Mouse (Mus musculus) midbrain, embryonic 15.5 days (tissue): ENCODE measurements at regions not wholly inside any gene's neighbourhood (a gene's known extent, or its start where the extent isn't known, plus 50 kb on each side); places are given as distances from the start of the nearest gene placed in this dataset.

Experiments used
- ATAC-seq: fragments of 200-750 bp; cut with Nextera tagmentation; replicated peaks from 2 replicates; pipeline ENCODE4 v1.8.0; 2017; ENCODE audit warnings: moderate TSS enrichment
- H3K27ac ChIP-seq: fragments of 300-500 bp; sonication (generic); 2 replicates; pipeline ENCODE4 v1.5.1; 2015; ENCODE audit warnings: mild to moderate bottlenecking, inconsistent platforms
- H3K27me3 ChIP-seq: fragments of 300-500 bp; sonication (generic); replicated peaks from 2 replicates; pipeline ENCODE4 v1.6.1; 2015; ENCODE audit warnings: inconsistent platforms
- H3K36me3 ChIP-seq: fragments of 300-500 bp; sonication (generic); replicated peaks from 2 replicates; pipeline ENCODE4 v1.6.1; 2015; ENCODE audit warnings: inconsistent platforms
- H3K4me1 ChIP-seq: fragments of 300-500 bp; sonication (generic); 2 replicates; pipeline ENCODE4 v1.6.1; 2015; ENCODE audit warnings: inconsistent platforms
- H3K4me2 ChIP-seq: fragments of 300-500 bp; sonication (generic); 2 replicates; pipeline ENCODE4 v1.6.1; 2015; ENCODE audit warnings: inconsistent platforms, mild to moderate bottlenecking, moderate library complexity
- H3K4me3 ChIP-seq: fragments of 300-500 bp; sonication (generic); 2 replicates; pipeline ENCODE4 v1.5.1; 2015; ENCODE audit warnings: mild to moderate bottlenecking, inconsistent platforms
- H3K9ac ChIP-seq: fragments of 300-500 bp; sonication (generic); 2 replicates; pipeline ENCODE4 v1.6.1; 2015; ENCODE audit warnings: mild to moderate bottlenecking, inconsistent platforms
- H3K9me3 ChIP-seq: fragments of 300-500 bp; sonication (generic); 2 replicates; pipeline ENCODE4 v1.6.1; 2016; ENCODE audit warnings: inconsistent platforms
- WGBS: fragments of 180-500 bp; shearing (Covaris S2); methylation state at CpG from one replicate; pipeline ENCODE4 v1.1.7; 2015; ENCODE audit warnings: mixed read lengths; 5-methylcytosine and 5-hydroxymethylcytosine counted together

DNA sequence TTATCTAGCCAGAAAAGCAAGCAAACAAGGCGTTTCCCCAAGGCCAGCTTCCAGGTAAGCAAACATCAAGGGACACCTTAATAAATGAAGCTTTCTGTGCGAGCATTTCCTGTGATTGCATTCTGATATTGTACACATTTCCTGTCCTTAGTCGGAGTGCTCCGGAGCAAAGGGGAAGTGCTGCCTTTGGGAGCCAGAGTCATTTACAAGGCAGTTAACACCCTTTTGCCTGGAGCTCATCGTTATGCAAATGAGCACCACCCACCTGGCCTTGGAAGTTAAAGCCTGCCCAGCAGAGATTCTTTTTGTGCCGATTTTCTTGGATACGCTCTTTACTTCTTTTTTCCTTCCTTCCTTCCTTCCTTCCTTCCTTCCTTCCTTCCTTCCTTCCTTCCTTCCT, 147.0 kb downstream of the Bcl2l11 start:
- no peak overlapping the region for H3K27ac ChIP-seq
- H3K4me3 ChIP-seq: no peak overlapping the region
- H3K27me3 ChIP-seq: no peaks in the 10 kb centered on the region
- no peak for ATAC-seq
- no peak overlapping the region for H3K9ac ChIP-seq
- no peaks in the 10 kb centered on the region for H3K36me3 ChIP-seq
- H3K9me3 ChIP-seq: no peaks in the 10 kb centered on the region
- peaks cover 8% of the 10 kb centered on the region for H3K4me1 ChIP-seq
- H3K4me2 ChIP-seq: no peak overlapping the region
- 27% methylated on average over 7 of the region's 7 CpGs for WGBS

DNA sequence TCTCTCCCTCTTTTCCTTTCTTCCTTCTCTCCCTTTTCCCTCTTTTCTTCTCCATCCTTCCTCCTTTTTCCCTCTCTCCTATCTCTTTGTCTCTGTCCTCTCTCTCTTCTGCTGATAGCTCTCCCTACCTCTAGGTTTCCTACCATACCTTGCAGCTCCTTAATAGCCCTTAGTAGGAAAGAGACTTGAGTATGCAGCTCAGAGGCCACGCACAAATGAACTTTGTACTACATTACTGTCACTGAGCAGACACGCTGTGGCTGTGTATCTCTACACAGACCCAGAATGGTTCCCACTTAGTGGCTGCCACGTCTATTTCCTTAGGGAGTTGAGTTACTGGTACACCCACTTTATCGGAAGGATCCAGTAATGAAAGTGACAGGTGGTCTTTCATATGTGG, 147.5 kb downstream of the Bcl2l11 start:
- 60% methylated on average over 4 of the region's 4 CpGs for WGBS
- H3K4me1 ChIP-seq: peaks cover 12% of the 10 kb centered on the region
- no peak overlapping the region for H3K27ac ChIP-seq
- H3K9ac ChIP-seq: no peak overlapping the region
- H3K4me2 ChIP-seq: no peak overlapping the region
- no peak overlapping the region for H3K4me3 ChIP-seq
- H3K36me3 ChIP-seq: no peaks in the 10 kb centered on the region
- H3K27me3 ChIP-seq: no peaks in the 10 kb centered on the region
- H3K9me3 ChIP-seq: no peaks in the 10 kb centered on the region
- no peak for ATAC-seq

DNA sequence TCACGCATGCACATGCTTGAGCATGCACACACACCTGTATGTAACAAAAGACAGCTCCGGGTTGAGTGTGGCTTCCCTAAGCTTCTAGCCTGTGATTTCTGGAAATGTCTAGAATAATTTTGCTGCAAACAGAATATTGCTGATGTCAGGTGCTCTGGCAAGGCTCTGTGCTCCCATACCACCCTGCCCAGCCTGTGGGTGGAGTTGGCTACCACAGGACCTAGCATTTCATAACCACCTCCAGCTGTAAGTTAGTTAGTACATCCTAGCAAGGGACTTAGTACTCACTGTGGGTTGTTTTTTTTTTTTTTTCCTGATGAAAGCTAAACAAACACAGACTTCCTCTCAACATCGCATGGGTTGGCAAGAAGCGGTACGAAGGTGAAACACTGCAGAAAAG, 150.5 kb downstream of the Bcl2l11 start:
- Histone ChIP-seq H3K9me3 (no peaks in the 10 kb centered on the region), H3K36me3 (no peaks in the 10 kb centered on the region), H3K4me1 (peaks cover 25% of the 10 kb centered on the region), H3K4me3 (no peak overlapping the region), H3K9ac (no peak overlapping the region), H3K4me2 (no peak overlapping the region), H3K27me3 (no peaks in the 10 kb centered on the region), H3K27ac (no peak overlapping the region)
- 94% methylated on average over 5 of the region's 5 CpGs for WGBS
- ATAC-seq: no peak

DNA sequence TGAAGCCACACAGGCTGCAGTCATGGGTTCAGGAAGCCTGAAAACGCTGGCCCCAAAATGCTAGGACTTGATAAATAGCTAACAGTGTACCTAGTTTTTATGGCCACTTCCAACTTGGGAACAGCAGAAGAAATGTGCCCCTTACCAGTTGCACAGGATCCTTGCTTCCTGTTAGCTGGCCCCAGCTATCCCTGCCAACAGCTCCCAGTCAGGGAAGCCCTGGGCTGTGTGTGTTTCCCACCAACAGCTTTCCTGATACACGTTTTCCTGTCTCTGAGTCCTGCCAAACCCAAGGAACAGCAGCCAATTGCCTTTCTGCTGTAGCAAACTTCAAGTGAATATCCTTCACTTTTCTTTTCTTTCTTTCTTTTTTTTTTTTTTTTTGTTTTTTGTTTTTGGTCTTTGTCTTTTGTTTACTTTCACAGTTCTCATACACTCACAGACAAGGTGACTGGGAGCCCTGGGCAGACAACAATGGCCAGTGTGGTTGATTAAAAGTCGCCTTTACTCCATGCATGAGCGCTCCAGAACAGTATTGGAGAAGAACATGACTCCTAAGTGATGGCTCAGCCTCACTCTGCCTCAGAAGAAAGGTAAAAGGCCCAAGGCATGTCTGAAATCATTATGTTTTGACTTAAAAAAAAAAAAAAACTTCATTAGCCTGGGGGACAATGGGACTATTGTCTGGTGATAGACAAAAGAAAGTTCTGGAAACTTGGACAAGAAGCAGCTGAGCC, 151.7 kb downstream of the Bcl2l11 start:
- Histone ChIP-seq H3K4me2 (no peak overlapping the region), H3K36me3 (no peaks in the 10 kb centered on the region), H3K4me3 (no peak overlapping the region), H3K9ac (no peak overlapping the region), H3K4me1 (peaks cover 25% of the 10 kb centered on the region), H3K27me3 (no peaks in the 10 kb centered on the region), H3K9me3 (no peaks in the 10 kb centered on the region), H3K27ac (peak overlapping the region; percentile 73; the same call in 1 of the 2 replicates)
- WGBS: 42% methylated on average over 4 of the region's 4 CpGs
- no peak for ATAC-seq

DNA sequence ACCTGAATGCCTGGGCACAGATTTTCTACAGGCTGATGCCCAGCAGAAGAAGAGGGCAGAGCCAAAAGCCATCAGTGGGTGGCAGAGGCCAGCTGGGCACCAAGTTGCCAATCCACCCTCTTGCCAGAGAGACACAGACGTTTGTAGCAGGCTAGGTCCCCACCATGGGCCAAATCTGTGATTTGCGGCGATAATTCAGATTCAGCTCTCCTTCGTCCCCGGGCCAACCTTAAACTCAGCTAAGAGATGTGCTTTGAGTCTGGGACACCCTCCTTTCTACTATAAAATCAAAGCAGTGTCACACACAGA, 152.2 kb downstream of the Bcl2l11 start:
- ATAC-seq: no peak
- no peaks in the 10 kb centered on the region for H3K27me3 ChIP-seq
- WGBS: 56% methylated on average over 5 of the region's 5 CpGs
- no peaks in the 10 kb centered on the region for H3K36me3 ChIP-seq
- H3K4me1 ChIP-seq: peaks cover 25% of the 10 kb centered on the region
- no peak overlapping the region for H3K4me3 ChIP-seq
- no peaks in the 10 kb centered on the region for H3K9me3 ChIP-seq
- no peak overlapping the region for H3K4me2 ChIP-seq
- peak overlapping the region; percentile 73; the same call in 1 of the 2 replicates for H3K27ac ChIP-seq
- H3K9ac ChIP-seq: no peak overlapping the region

DNA sequence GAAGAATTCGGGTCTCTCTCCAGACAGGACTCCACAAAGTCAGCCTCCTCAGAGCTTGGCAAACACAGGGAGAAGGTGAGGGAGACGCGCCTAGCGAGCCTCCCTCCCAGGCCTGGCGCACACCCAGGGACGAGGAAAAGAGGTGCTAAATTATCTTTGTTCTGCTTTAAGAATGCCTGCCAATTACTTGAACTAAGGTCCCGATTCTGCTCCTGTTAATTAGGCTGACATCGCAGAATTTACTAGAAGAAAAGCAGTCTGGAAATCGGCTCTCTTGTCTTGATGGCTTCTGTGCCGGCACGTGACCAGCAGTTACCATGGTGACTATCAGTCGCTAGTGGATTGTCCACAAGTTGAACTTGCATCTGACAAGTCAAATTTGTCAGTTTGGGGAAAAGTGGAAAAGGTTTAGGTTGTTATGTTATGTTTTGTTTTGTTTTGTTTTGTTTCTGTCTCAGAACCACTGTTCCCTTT, 152.8 kb downstream of the Bcl2l11 start:
- Histone ChIP-seq H3K4me3 (no peak overlapping the region), H3K4me2 (peak overlapping the region; percentile 41), H3K27ac (peak overlapping the region; percentile 73), H3K36me3 (no peaks in the 10 kb centered on the region), H3K9ac (no peak overlapping the region), H3K4me1 (peaks cover 25% of the 10 kb centered on the region), H3K9me3 (no peaks in the 10 kb centered on the region), H3K27me3 (no peaks in the 10 kb centered on the region)
- whole genome bisulfite sequencing: 22% methylated on average over 12 of the region's 12 CpGs
- ATAC-seq: peak; percentile 86

DNA sequence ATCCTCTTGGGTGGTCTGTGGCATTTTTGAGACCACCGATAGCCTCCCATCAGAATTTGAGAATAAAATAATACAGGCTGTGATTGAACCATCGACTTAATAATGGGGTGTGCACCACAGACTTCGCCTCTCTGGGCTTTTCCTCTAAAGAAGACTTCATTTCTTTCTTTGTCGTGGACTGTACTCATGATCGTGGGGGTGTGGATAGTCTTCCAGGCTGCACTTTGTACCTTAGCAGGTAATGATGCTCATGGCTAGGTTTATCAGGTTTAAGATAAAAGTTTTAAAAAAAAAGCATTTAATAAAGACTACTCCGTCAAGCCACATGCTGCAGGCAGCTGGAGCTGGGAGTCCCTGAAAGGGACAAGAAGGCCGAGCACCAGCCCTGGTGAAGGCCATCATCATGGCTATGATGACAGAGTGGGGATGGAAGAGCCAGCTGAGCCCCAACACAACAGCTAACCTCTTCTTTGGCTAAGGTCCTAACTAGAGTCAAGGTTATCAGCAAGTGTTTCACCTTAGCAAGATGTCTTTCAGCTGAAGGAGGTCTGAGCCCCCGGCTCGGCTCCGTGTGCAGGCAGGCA, 153.4 kb downstream of the Bcl2l11 start:
- Histone ChIP-seq H3K4me1 (peaks cover 25% of the 10 kb centered on the region), H3K4me3 (no peak overlapping the region), H3K9me3 (no peaks in the 10 kb centered on the region), H3K27ac (no peak overlapping the region), H3K9ac (no peak overlapping the region), H3K4me2 (peak overlapping the region; percentile 41; the same call in 1 of the 2 replicates), H3K36me3 (no peaks in the 10 kb centered on the region), H3K27me3 (no peaks in the 10 kb centered on the region)
- peak; percentile 40 for ATAC-seq
- 78% methylated on average over 10 of the region's 10 CpGs for WGBS

DNA sequence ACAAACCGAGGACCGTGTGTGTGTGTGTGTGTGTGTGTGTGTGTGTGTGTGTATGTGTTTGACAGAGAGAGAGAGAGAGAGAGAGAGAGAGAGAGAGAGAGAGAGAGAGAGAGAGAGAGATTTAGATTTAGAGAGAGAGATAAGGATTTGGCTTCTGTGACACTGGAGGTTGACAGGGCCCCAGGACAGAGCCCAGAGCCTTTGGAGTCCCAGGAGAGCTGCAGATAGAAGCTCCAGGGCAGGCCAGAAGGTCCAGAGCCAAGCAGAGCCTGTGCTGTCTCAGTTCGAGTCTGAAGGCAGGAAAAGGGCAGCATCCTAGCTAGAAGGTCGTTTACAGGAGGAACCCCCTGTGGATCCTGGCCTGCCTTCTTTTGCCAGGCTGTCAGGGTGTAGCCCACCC, 156.8 kb downstream of the Bcl2l11 start:
- 24% methylated on average over 4 of the region's 4 CpGs for WGBS
- Histone ChIP-seq H3K27ac (no peak overlapping the region), H3K4me3 (no peak overlapping the region), H3K4me2 (no peak overlapping the region), H3K36me3 (no peaks in the 10 kb centered on the region), H3K4me1 (peaks cover 21% of the 10 kb centered on the region), H3K27me3 (no peaks in the 10 kb centered on the region), H3K9ac (no peak overlapping the region), H3K9me3 (no peaks in the 10 kb centered on the region)
- ATAC-seq: no peak

DNA sequence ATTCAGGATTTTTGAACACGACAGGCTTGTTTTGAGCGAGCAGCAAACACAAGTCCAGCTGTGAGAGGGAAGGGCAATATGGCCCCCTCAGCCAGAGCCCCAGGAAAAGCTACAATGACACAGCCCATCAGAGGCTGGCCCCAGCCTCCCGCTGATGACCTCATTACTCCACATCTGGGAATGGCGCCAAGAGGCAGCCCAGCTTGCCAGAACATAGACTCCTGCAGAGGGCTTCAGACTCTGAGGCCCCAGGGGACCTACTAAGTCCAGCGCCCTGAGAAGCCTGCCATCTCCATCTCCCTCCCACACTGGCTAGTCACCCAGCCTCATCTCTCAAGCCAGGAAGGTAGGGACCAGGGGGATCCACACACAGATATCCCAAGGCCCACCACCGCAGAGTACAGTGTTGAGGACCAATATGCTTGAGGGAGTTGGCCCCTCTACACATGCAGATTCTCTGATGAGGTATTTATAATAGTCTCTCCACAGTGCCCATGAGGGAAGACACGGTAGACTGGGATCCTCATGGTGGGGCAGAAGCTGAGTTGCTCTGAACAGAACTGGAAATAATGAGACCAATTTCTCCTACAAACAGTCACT, 159.1 kb downstream of the Bcl2l11 start:
- peak; percentile 43 for ATAC-seq
- H3K4me3 ChIP-seq: no peak overlapping the region
- no peak overlapping the region for H3K9ac ChIP-seq
- H3K27ac ChIP-seq: no peak overlapping the region
- 66% methylated on average over 7 of the region's 7 CpGs for WGBS
- H3K27me3 ChIP-seq: no peaks in the 10 kb centered on the region
- no peaks in the 10 kb centered on the region for H3K9me3 ChIP-seq
- H3K4me1 ChIP-seq: peaks cover 16% of the 10 kb centered on the region
- H3K4me2 ChIP-seq: no peak overlapping the region
- no peaks in the 10 kb centered on the region for H3K36me3 ChIP-seq

DNA sequence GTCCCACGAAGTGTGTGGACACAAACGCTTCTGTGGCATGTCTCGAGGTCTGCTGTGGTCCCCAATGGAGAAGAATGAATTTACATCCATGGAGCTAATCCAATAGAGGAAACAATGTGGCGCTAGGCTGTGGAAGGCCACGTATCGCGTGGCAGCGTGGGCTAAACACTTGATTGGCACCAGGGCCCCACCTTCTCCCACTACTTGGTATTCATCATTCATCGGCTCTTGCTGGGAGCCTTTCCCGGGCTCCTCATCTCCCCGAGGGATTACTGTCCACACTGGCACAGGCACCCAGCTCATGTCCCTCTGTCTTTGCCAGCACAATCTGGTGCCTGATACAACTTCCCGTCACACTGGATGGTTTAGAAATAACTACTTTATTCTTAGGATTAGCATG, 159.6 kb downstream of the Bcl2l11 start:
- Histone ChIP-seq H3K36me3 (no peaks in the 10 kb centered on the region), H3K27me3 (no peaks in the 10 kb centered on the region), H3K9ac (no peak overlapping the region), H3K4me3 (no peak overlapping the region), H3K27ac (no peak overlapping the region), H3K4me2 (no peak overlapping the region), H3K9me3 (no peaks in the 10 kb centered on the region), H3K4me1 (peaks cover 16% of the 10 kb centered on the region)
- WGBS: 60% methylated on average over 12 of the region's 12 CpGs
- no peak for ATAC-seq

DNA sequence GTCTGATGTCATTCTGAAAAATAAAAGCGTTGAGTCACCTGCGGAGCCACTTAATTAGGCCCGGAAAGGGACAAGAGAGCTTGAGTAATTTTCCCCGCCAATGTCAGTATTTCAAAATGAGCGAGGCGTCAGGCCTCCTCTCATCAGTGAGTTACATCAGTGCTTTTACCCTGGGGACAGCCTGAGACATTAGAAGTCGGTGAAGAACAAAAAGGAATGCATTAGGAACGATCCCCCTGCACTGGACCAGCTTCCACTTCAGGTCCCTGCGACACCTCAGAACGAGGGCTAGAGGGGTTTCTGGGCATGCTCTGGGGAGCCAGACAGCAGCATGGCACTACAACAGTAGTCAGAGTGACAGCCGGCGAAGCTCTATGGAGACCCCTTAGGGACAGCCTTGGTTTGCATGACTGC, 162.3 kb downstream of the Bcl2l11 start:
- Histone ChIP-seq H3K4me1 (peaks cover 16% of the 10 kb centered on the region), H3K27ac (no peak overlapping the region), H3K27me3 (no peaks in the 10 kb centered on the region), H3K9ac (no peak overlapping the region), H3K9me3 (peaks cover 4% of the 10 kb centered on the region; the same call in 1 of the 2 replicates), H3K36me3 (no peaks in the 10 kb centered on the region), H3K4me2 (peak overlapping the region; percentile 1; the same call in 1 of the 2 replicates), H3K4me3 (no peak overlapping the region)
- ATAC-seq: peak; percentile 46
- 16% methylated on average over 12 of the region's 12 CpGs for WGBS

DNA sequence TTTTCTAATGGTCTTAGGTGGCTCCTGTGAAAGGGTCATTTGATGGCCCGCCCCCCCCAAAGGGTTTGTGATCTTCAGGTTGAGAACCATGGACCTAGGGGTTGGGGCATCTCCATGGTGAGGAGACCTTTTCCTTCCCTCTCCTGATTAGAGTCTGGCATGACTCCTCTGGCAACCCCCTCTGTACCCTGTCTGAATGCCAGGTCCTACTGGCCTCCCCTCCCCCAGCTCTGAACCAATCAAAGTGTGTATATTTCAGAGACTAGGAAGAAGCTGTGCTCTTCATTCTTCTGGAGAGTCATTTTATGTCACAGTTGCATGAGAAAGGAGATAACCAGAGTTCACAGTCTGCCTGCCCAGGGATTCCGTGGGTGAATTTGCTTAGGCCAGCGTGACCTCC, 164.8 kb downstream of the Bcl2l11 start:
- H3K4me1 ChIP-seq: peaks cover 16% of the 10 kb centered on the region

More for the DNA sequence above, 164.8 kb downstream of the Bcl2l11 start:
- 84% methylated on average over 3 of the region's 3 CpGs for WGBS
- no peak overlapping the region for H3K4me3 ChIP-seq
- H3K36me3 ChIP-seq: no peaks in the 10 kb centered on the region
- H3K9me3 ChIP-seq: peaks cover 4% of the 10 kb centered on the region; the same call in 1 of the 2 replicates
- no peaks in the 10 kb centered on the region for H3K27me3 ChIP-seq
- no peak overlapping the region for H3K9ac ChIP-seq
- H3K27ac ChIP-seq: no peak overlapping the region
- H3K4me2 ChIP-seq: no peak overlapping the region
- ATAC-seq: no peak
